Mouse (Mus musculus): Measurements from ENCODE around the gene Plekhh1. TPM values are rescaled to one million over a fixed set of nuclear protein-coding genes. Genes with fewer than 3 reads are reported as not detected.

Gene Plekhh1
- total and polyA plus RNA-seq, 2 experiments, result 0.09 to 0.27 TPM

DNA sequence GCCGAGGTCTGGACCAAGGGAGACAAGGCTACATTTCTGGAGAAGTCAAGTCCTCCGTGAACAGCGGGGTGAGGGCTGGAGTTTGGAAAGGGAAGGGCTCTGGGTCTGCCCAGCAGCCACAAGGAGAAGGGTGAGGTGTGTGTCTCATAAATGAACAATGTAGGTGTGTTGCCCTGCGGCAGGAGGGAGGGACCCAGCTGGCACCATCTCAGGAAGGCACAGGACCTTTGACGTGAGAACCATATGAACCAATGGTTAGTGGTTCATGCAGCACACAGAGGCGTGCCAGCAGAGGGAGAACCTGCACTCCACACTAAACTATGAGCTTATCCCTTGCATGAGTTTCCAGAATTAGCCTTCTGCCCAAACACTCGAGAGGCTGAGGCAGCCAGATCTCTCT, 18.2 kb downstream of the Plekhh1 start:
- no peaks in the 10 kb centered on the region for H3K4me1 ChIP-seq (ENCODE audit: control insufficient read depth, insufficient read depth, low read length)
- 89% methylated on average over 7 of the region's 7 CpGs for whole genome bisulfite sequencing
- no peaks in the 10 kb centered on the region for H3K27me3 ChIP-seq (ENCODE audit: control insufficient read depth, insufficient read depth, low read length)
- no peak overlapping the region for H3K27ac ChIP-seq (replicated peaks; ENCODE audit: insufficient read depth, low read depth, low read length)
- H3K4me3 ChIP-seq (ENCODE audit: insufficient read depth, low read depth, low read length), result no peak overlapping the region
- H3K79me2 ChIP-seq (ENCODE audit: control insufficient read depth, insufficient read depth, low read length), result no peaks in the 10 kb centered on the region
- no peak for DNase-seq (ENCODE audit: extremely low read depth, low read depth, low spot score)
- TF ChIP-seq CTCF (IDR thresholded peaks at IDR 0.05; ENCODE audit: low read depth, low read length) (no peak), POLR2A (IDR thresholded peaks at IDR 0.05; ENCODE audit: extremely low read depth, insufficient read depth, low read length) (no peak)
- no peaks in the 10 kb centered on the region for H3K36me3 ChIP-seq (ENCODE audit: control insufficient read depth, insufficient read depth, low read length)
- no peak overlapping the region for H3K9ac ChIP-seq (ENCODE audit: low read depth, low read length)

DNA sequence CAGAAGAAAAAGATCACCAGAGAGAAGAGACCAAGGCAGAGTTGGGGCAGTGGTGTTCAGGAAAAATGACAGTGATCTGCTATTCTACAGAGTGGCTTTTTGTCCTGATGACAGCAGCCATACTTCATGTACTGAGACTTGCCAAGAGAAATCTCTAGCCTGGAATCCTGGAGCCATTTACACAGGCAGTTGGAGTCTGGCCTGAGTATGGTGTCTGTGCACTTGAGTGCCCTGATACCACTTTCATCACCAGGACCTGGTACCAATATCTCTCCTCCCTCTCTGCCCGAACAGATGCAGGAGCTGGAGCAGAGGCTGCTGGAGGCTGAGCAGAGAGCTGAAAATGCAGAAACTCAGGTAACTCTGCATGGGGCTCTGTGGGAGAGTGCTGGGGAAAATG, 19.9 kb downstream of the Plekhh1 start:
- no peaks in the 10 kb centered on the region for H3K4me1 ChIP-seq (ENCODE audit: control insufficient read depth, insufficient read depth, low read length)
- no peaks in the 10 kb centered on the region for H3K79me2 ChIP-seq (ENCODE audit: control insufficient read depth, insufficient read depth, low read length)
- WGBS, result 91% methylated on average over 1 of the region's 1 CpGs
- DNase-seq (ENCODE audit: extremely low read depth, low read depth, low spot score), result no peak
- H3K27ac ChIP-seq (replicated peaks; ENCODE audit: insufficient read depth, low read depth, low read length), result no peak overlapping the region
- H3K27me3 ChIP-seq (ENCODE audit: control insufficient read depth, insufficient read depth, low read length), result no peaks in the 10 kb centered on the region
- H3K4me3 ChIP-seq (ENCODE audit: insufficient read depth, low read depth, low read length), result no peak overlapping the region
- TF ChIP-seq POLR2A (IDR thresholded peaks at IDR 0.05; ENCODE audit: extremely low read depth, insufficient read depth, low read length), result no peak
- TF ChIP-seq CTCF (IDR thresholded peaks at IDR 0.05; ENCODE audit: low read depth, low read length), result no peak
- no peak overlapping the region for H3K9ac ChIP-seq (ENCODE audit: low read depth, low read length)
- H3K36me3 ChIP-seq (ENCODE audit: control insufficient read depth, insufficient read depth, low read length), result no peaks in the 10 kb centered on the region

DNA sequence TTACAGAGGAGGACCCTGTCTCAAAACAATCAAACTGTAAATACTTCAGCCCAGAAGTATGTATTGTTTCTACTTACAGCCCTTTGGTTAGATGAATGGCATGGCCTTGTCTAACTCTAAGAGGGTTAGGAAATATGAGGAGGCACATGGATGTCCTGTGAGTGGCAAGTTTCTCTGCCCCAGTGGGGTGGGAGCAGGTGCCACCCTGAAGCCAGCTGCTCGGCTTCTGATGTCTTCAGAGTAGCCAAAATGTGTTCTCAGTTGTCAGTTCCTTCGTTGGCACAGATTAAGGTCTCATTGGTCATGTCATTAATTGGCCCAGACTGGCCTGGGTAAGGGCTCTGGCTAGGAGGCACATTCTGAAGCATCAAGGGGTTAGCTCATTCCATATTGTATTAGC, 20.8 kb downstream of the Plekhh1 start:
- WGBS, result 79% methylated on average over 2 of the region's 2 CpGs

DNA sequence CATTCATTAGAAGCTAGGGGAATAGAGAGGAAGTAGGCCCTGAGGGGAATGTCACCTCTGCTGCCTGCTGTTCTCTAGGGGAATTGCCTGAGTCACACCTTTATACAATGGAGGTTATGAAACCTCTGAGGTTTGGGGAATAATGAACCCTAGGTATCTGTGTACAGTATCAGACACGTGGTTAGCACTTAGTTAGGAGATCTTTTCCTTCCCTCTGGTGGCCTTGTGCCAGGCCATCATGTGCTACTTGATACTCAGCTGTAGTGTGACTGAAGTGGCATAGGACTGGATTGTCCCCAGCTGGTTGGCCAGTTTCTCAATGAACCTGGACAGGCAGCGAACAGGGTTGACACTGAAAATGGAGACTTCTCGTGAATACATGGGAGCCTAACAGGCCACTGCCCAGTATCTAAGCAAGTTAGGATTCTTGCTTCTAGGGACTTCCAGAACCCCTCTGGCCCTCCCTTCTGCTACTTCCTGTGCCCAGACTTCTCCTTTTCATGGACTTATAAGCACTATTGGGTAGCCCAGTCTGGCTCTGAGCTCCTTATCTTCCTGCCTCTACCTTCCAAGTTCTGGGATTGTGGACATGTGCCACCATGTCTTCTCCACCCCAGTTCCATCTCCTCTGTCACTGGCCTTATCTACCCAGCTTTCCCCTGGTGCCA, 21.7 kb downstream of the Plekhh1 start:
- WGBS, result 75% methylated on average over 3 of the region's 3 CpGs

More for the DNA sequence above, 20.8 kb downstream of the Plekhh1 start:
- no peak overlapping the region for H3K27ac ChIP-seq (replicated peaks; ENCODE audit: insufficient read depth, low read depth, low read length)
- H3K4me1 ChIP-seq (ENCODE audit: control insufficient read depth, insufficient read depth, low read length), result no peaks in the 10 kb centered on the region
- TF ChIP-seq CTCF (IDR thresholded peaks at IDR 0.05; ENCODE audit: low read depth, low read length) (no peak), POLR2A (IDR thresholded peaks at IDR 0.05; ENCODE audit: extremely low read depth, insufficient read depth, low read length) (no peak)
- H3K4me3 ChIP-seq (ENCODE audit: insufficient read depth, low read depth, low read length), result no peak overlapping the region
- H3K9ac ChIP-seq (ENCODE audit: low read depth, low read length), result no peak overlapping the region
- DNase-seq (ENCODE audit: extremely low read depth, low read depth, low spot score), result no peak
- H3K79me2 ChIP-seq (ENCODE audit: control insufficient read depth, insufficient read depth, low read length), result no peaks in the 10 kb centered on the region
- no peaks in the 10 kb centered on the region for H3K27me3 ChIP-seq (ENCODE audit: control insufficient read depth, insufficient read depth, low read length)
- no peaks in the 10 kb centered on the region for H3K36me3 ChIP-seq (ENCODE audit: control insufficient read depth, insufficient read depth, low read length)

DNA sequence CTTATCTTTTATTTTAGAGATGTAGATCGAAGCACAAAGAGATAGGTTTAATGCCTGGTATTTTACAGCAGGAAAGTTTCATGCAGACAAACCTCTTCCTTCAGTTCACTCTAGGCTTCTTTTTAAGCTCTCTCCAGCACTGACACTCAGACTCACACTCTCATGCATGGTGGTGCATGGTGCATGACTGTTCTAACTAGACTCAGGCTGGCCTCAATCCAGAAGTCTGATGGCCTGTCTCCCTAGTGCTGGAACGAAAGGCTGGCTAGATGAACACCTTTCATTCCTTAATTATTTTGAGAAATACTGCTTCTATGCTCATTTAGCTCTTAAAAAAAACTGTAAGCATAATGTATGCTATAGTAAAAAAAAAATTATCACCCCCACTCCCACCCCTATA, 23.1 kb downstream of the Plekhh1 start:
- Histone ChIP-seq H3K27me3 (ENCODE audit: control insufficient read depth, insufficient read depth, low read length) (no peaks in the 10 kb centered on the region), H3K36me3 (ENCODE audit: control insufficient read depth, insufficient read depth, low read length) (no peaks in the 10 kb centered on the region), H3K79me2 (ENCODE audit: control insufficient read depth, insufficient read depth, low read length) (no peaks in the 10 kb centered on the region), H3K9ac (ENCODE audit: low read depth, low read length) (no peak overlapping the region), H3K4me1 (ENCODE audit: control insufficient read depth, insufficient read depth, low read length) (no peaks in the 10 kb centered on the region), H3K27ac (replicated peaks; ENCODE audit: insufficient read depth, low read depth, low read length) (no peak overlapping the region), H3K4me3 (ENCODE audit: insufficient read depth, low read depth, low read length) (no peak overlapping the region)
- no peak for TF ChIP-seq CTCF (IDR thresholded peaks at IDR 0.05; ENCODE audit: low read depth, low read length)
- TF ChIP-seq POLR2A (IDR thresholded peaks at IDR 0.05; ENCODE audit: extremely low read depth, insufficient read depth, low read length), result no peak
- WGBS, result 89% methylated on average over 2 of the region's 2 CpGs
- DNase-seq (ENCODE audit: extremely low read depth, low read depth, low spot score), result no peak

More for the DNA sequence above, 21.7 kb downstream of the Plekhh1 start:
- Histone ChIP-seq H3K79me2 (ENCODE audit: control insufficient read depth, insufficient read depth, low read length) (no peaks in the 10 kb centered on the region), H3K9ac (ENCODE audit: low read depth, low read length) (no peak overlapping the region), H3K27me3 (ENCODE audit: control insufficient read depth, insufficient read depth, low read length) (no peaks in the 10 kb centered on the region), H3K4me1 (ENCODE audit: control insufficient read depth, insufficient read depth, low read length) (no peaks in the 10 kb centered on the region), H3K36me3 (ENCODE audit: control insufficient read depth, insufficient read depth, low read length) (no peaks in the 10 kb centered on the region), H3K27ac (replicated peaks; ENCODE audit: insufficient read depth, low read depth, low read length) (no peak overlapping the region), H3K4me3 (ENCODE audit: insufficient read depth, low read depth, low read length) (no peak overlapping the region)
- no peak for DNase-seq (ENCODE audit: extremely low read depth, low read depth, low spot score)
- TF ChIP-seq CTCF (IDR thresholded peaks at IDR 0.05; ENCODE audit: low read depth, low read length) (no peak), POLR2A (IDR thresholded peaks at IDR 0.05; ENCODE audit: extremely low read depth, insufficient read depth, low read length) (no peak)

DNA sequence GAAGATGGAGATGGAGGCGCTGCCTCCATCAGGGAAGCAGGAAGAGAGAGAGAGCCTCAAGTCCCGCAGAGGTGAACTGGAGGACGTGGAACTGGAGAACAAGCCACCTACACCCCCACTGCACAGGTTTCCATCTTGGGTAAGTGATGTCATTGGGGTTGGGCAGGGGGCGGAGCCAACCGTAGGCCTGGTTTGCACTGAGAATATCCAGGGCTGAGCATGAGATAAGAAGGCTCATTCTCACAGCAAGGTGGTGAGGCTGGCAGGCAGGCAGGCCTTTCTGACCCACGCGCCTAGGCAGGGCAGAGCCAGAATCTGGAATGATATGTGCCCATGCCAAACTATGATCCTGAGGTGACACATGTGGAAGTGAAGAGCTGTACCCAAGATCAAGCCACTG, 26.3 kb downstream of the Plekhh1 start:
- WGBS, result 93% methylated on average over 7 of the region's 7 CpGs
- H3K79me2 ChIP-seq (ENCODE audit: control insufficient read depth, insufficient read depth, low read length), result no peaks in the 10 kb centered on the region
- H3K36me3 ChIP-seq (ENCODE audit: control insufficient read depth, insufficient read depth, low read length), result no peaks in the 10 kb centered on the region
- no peaks in the 10 kb centered on the region for H3K4me1 ChIP-seq (ENCODE audit: control insufficient read depth, insufficient read depth, low read length)
- H3K4me3 ChIP-seq (ENCODE audit: insufficient read depth, low read depth, low read length), result no peak overlapping the region
- H3K27me3 ChIP-seq (ENCODE audit: control insufficient read depth, insufficient read depth, low read length), result no peaks in the 10 kb centered on the region
- no peak overlapping the region for H3K9ac ChIP-seq (ENCODE audit: low read depth, low read length)
- no peak for DNase-seq (ENCODE audit: extremely low read depth, low read depth, low spot score)
- H3K27ac ChIP-seq (replicated peaks; ENCODE audit: insufficient read depth, low read depth, low read length), result no peak overlapping the region
- no peak for TF ChIP-seq CTCF (IDR thresholded peaks at IDR 0.05; ENCODE audit: low read depth, low read length)
- no peak for TF ChIP-seq POLR2A (IDR thresholded peaks at IDR 0.05; ENCODE audit: extremely low read depth, insufficient read depth, low read length)

Data from liver, adult 2 months (tissue).